Mouse (Mus musculus) thymus, adult 2 months (tissue): ENCODE data around the gene Gprc5d. TPM values are rescaled to one million over a fixed set of nuclear protein-coding genes. Genes with fewer than 3 reads are reported as not detected.
A peak's percentile ranks its signal among the peaks of the same experiment; 100 is the strongest.

Experiments
- DNase-seq: peaks from one replicate; pipeline ENCODE4 v3.0.0; 2021
- H3K27ac ChIP-seq: fragments of 200-500 bp; 2 replicates; pipeline ENCODE4 v1.5.1; 2012; ENCODE audit warnings: low read length, control low read depth; ENCODE audit not compliant: control insufficient read depth, insufficient read depth
- H3K27me3 ChIP-seq: fragments of 200-500 bp; 2 replicates; pipeline ENCODE4 v1.6.1; 2012; ENCODE audit warnings: mild to moderate bottlenecking, low read length, moderate library complexity, mixed read lengths; ENCODE audit not compliant: control insufficient read depth, insufficient read depth
- H3K36me3 ChIP-seq: fragments of 200-500 bp; 2 replicates; pipeline ENCODE4 v1.6.1; 2012; ENCODE audit warnings: mild to moderate bottlenecking, low read length, moderate library complexity; ENCODE audit not compliant: control insufficient read depth, insufficient read depth
- H3K4me1 ChIP-seq: fragments of 200-500 bp; replicated peaks from 2 replicates; pipeline ENCODE4 v1.6.1; 2012; ENCODE audit warnings: low read length; ENCODE audit not compliant: control insufficient read depth, insufficient read depth
- H3K4me3 ChIP-seq: fragments of 200-500 bp; 2 replicates; pipeline ENCODE4 v1.5.1; 2012; ENCODE audit warnings: mild to moderate bottlenecking, low read length, control low read depth, moderate library complexity; ENCODE audit not compliant: control insufficient read depth, insufficient read depth
- CTCF ChIP-seq: fragments of 200-500 bp; IDR thresholded peaks from 2 replicates; pipeline ENCODE4 v1.5.1; 2012; ENCODE audit warnings: mild to moderate bottlenecking, control low read depth, low read length, moderate library complexity, borderline replicate concordance; ENCODE audit not compliant: control insufficient read depth, poor library complexity, insufficient read depth; ENCODE audit errors: extremely low read depth
- POLR2A ChIP-seq: fragments of 200-500 bp; IDR thresholded peaks from 2 replicates; pipeline ENCODE4 v1.6.1; 2012; ENCODE audit warnings: mild to moderate bottlenecking, low read length, control low read depth, moderate library complexity; ENCODE audit not compliant: control insufficient read depth, poor library complexity, insufficient read depth; ENCODE audit errors: extremely low read depth
- WGBS: fragments of 180-500 bp; shearing (Covaris S2); methylation state at CpG from one replicate; pipeline ENCODE4 v1.1.7; 2018; 5-methylcytosine and 5-hydroxymethylcytosine counted together
- polyA plus RNA-seq: library from polyadenylated mRNA; depleted of rRNA; stranded (reverse); fragments of >200 nt; gene quantifications from 2 replicates; pipeline ENCODE4 v1.2.3, GENCODE M21; 2012

Gene Gprc5d
- polyA plus RNA-seq, 1 experiment = 0.59 TPM

DNA sequence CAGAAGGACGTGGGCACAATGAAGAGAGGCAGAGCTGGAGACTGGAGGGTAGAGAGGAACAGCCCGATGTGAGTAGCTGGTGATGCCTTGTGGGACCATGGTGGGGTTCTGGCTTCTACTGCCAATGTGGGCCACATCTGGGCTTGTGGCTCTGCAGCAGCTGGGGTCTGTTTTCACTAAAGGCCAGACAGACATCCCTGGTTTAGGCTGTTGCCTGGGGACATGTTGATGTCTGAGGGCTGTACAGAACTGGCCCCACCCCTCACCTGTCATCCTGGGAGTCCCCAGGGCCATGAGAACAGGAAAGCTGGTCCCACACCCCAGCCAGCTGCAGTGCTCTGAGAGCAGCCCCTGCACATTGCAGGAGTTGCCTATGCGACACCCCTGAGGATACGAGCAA lies 31.1 kb upstream of the Gprc5d start:
- TF ChIP-seq CTCF (no peak), POLR2A (no peak)
- no peaks in the 10 kb centered on the region for H3K36me3 ChIP-seq
- no peak overlapping the region for H3K4me3 ChIP-seq
- no peak for DNase-seq
- 94% methylated on average over 4 of the region's 4 CpGs for WGBS
- H3K27ac ChIP-seq = no peak overlapping the region
- no peaks in the 10 kb centered on the region for H3K27me3 ChIP-seq
- no peaks in the 10 kb centered on the region for H3K4me1 ChIP-seq

DNA sequence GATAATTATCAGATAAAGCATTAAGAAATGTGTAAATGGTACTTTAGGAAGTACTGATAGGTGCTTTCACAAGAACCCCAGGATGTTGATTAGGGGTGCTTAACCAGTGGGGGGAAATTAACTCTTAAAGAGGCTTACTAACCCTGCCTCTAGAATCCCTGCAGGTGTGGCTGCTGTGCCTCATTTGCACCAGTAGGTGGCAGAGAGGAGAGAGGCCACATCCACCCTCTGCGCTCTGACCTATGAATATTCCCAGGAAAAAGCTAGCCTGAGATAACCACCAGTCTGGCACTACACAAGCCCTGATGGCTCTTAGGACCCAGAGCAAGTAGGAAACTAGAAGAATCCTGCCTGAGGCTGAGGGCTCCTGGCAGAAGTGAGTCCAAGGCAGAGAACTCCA lies 30.4 kb upstream of the Gprc5d start:
- Histone ChIP-seq H3K27ac (no peak overlapping the region), H3K36me3 (no peaks in the 10 kb centered on the region), H3K4me3 (no peak overlapping the region), H3K4me1 (no peaks in the 10 kb centered on the region), H3K27me3 (no peaks in the 10 kb centered on the region)
- peak; percentile 39 for DNase-seq
- no peak for TF ChIP-seq CTCF
- no peak for TF ChIP-seq POLR2A
- WGBS = 57% methylated on average over 1 of the region's 1 CpGs

DNA sequence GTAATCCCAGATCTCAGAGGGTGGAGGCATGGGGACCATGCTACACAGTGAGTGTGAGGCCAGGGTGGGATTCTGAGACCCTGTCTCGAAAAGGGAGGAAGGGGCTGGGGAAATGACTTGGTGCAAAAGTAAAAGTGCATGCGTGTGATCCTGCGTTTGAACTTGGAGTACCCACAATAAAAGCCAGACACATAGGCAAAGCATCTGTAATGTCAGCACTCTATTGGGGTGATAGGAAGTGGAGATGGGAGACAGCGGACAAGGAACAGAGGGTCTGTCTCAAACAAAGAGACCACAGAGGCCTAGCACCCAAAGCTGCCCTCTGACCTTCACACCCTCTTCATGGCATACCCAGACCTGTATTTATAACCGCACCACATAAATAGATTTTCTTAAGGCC lies 27.9 kb upstream of the Gprc5d start:
- TF ChIP-seq CTCF (no peak), POLR2A (no peak)
- 95% methylated on average over 5 of the region's 5 CpGs for WGBS
- no peak for DNase-seq
- Histone ChIP-seq H3K4me3 (no peak overlapping the region), H3K27ac (no peak overlapping the region), H3K27me3 (no peaks in the 10 kb centered on the region), H3K4me1 (no peaks in the 10 kb centered on the region), H3K36me3 (no peaks in the 10 kb centered on the region)

DNA sequence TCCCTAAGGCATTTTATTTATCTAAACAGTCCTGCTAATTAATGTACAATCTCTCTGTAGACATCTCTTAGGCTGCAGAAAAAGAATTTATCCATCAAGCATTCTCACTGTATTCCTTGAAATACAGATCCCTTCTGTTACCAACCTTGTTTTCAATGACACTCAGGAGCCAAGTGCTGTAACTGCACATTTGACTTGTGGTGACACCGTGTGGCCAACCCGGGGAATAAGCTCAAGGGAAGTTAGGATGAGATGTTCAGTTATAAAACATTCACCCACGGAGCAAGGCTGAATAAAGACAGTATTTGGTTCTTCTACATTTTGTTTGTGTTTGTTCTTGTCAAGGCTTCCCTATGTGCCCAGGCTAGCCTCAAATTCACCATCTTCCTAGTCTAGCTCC lies 26.4 kb upstream of the Gprc5d start:
- no peak overlapping the region for H3K27ac ChIP-seq
- no peak for DNase-seq
- TF ChIP-seq POLR2A (no peak), CTCF (no peak)

DNA sequence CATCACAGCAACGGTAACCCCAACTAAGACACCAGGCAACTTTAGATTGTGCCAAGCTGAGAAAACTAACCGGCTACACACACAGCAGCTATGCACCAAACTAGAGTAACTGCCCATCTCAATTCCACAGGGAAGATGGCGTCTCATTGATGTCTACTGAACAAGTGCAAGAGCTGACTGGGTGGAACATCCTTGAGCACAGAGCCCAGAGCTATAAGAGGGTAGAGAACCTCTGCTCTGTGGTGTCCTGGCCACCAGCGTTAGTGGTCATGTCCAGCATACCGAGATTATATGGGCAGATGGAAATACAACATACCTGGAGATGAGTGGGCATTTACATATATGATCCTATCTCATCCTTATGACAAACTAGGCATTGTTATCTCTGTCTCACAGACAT lies 25.1 kb upstream of the Gprc5d start:
- 95% methylated on average over 5 of the region's 5 CpGs for WGBS
- H3K4me1 ChIP-seq = no peaks in the 10 kb centered on the region
- no peak overlapping the region for H3K27ac ChIP-seq
- DNase-seq = no peak
- no peaks in the 10 kb centered on the region for H3K27me3 ChIP-seq
- H3K36me3 ChIP-seq = no peaks in the 10 kb centered on the region
- no peak overlapping the region for H3K4me3 ChIP-seq
- TF ChIP-seq POLR2A (no peak), CTCF (no peak)

More for the DNA sequence above, 26.4 kb upstream of the Gprc5d start:
- Histone ChIP-seq H3K27me3 (no peaks in the 10 kb centered on the region), H3K36me3 (no peaks in the 10 kb centered on the region), H3K4me1 (no peaks in the 10 kb centered on the region), H3K4me3 (no peak overlapping the region)
- 5% methylated on average over 3 of the region's 3 CpGs for WGBS

DNA sequence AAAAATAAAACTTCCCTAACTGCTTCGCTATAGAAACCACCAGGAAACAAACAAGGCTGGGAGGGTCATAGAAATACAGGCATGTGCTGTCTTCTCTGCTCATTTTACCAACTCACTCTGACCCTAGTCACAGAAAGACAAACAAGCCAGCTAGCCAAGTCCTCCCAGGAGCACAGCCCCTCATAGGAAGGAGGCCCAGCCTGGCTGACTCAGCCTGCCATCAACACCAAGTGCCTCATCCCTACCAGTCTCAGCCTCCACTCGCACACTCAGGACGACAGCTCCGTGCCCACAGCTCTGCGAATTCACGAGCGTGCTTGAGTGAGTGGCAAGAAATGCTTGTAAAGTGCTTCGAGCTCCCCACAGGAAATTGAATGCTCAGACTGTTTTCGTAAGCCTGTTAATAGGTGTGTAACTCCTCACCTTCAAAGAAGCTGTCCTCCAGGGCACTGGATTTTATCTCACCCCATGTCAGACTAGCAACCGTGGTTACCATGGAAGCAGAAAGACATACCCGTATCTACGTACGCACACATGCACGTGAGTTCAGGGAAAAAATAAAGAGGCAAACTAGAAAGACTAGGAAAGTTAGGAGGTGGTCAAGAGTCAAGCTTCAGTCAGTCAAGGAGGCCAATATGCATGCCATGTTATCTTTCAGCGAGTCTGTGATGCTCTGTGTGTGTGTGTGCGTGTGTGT lies 23.5 kb upstream of the Gprc5d start:
- 88% methylated on average over 16 of the region's 16 CpGs for WGBS

DNA sequence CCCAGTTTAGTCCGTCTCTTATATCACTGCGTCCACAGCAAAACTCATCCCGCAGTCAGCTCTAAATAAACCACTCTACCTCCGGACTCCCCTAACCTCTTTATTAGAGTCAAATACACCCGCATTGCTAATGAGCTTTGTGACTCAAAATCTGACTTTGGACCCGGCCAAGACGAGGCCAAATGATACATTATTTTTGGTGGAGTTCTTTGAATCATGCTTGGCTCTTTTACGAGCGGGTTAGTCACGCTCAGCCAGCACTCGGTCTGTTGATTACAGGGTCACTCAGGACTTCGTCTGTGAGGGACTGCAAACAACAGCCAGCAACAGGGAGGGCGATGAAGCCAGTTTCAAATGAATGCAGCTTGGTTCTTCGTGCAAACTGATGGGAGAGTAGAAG lies 20.7 kb upstream of the Gprc5d start:
- no peak overlapping the region for H3K4me3 ChIP-seq
- H3K4me1 ChIP-seq = no peaks in the 10 kb centered on the region
- no peaks in the 10 kb centered on the region for H3K36me3 ChIP-seq
- DNase-seq = no peak
- H3K27ac ChIP-seq = no peak overlapping the region
- whole genome bisulfite sequencing = 96% methylated on average over 14 of the region's 14 CpGs
- no peak for TF ChIP-seq POLR2A
- no peaks in the 10 kb centered on the region for H3K27me3 ChIP-seq

More for the DNA sequence above, 23.5 kb upstream of the Gprc5d start:
- H3K4me3 ChIP-seq = no peak overlapping the region
- no peaks in the 10 kb centered on the region for H3K4me1 ChIP-seq
- DNase-seq = no peak
- no peak overlapping the region for H3K27ac ChIP-seq
- no peaks in the 10 kb centered on the region for H3K27me3 ChIP-seq
- TF ChIP-seq CTCF (no peak), POLR2A (no peak)
- H3K36me3 ChIP-seq = no peaks in the 10 kb centered on the region
